Mouse (Mus musculus): ENCODE measurements at regions not wholly inside any gene's neighbourhood (a gene's known extent, or its start where the extent isn't known, plus 50 kb on each side); places are given as distances from the start of the nearest gene placed in this dataset.

DNA sequence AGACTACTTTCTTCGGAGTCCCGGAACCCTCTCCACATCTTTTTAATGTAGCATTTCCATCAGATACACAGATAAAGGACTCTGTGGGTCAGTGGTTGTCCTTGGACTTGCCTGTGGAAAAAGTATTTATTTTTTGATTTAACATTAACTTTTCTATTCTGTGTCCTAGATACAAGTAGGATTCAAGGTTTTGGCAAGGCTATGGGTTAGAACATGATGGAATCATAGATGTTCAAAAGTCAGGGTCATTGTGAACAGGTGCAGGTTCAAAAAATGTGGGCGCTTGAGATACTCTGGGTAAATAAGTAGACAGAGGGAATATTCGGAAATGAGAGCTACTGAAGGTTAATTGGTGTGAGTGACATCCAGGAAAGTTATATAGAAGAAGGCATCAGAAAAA is 347.7 kb downstream of the Cypt12 start:
- H3K9me3 ChIP-seq (ENCODE audit: control insufficient read depth, low read length) = no peaks in the 10 kb centered on the region
- no peaks in the 10 kb centered on the region for H3K27me3 ChIP-seq (replicated peaks; ENCODE audit: control insufficient read depth, insufficient read depth, low read length)
- H3K4me1 ChIP-seq (replicated peaks; ENCODE audit: control insufficient read depth, insufficient read depth, low read length) = no peaks in the 10 kb centered on the region
- no peaks in the 10 kb centered on the region for H3K36me3 ChIP-seq (ENCODE audit: control insufficient read depth, insufficient read depth, low read length)
- ATAC-seq (replicated peaks; ENCODE audit: low FRiP score, low TSS enrichment, low read depth) (no peak), DNase-seq (ENCODE audit: low spot score) (no peak)
- no peak overlapping the region for H3K4me3 ChIP-seq (ENCODE audit: low read depth, low read length)
- no peak overlapping the region for H3K27ac ChIP-seq (ENCODE audit: low read depth)
- no peak overlapping the region for H3K9ac ChIP-seq (ENCODE audit: low read length)
- WGBS = 90% methylated on average over 4 of the region's 4 CpGs
- H3K4me2 ChIP-seq (ENCODE audit: low read length) = no peak overlapping the region

DNA sequence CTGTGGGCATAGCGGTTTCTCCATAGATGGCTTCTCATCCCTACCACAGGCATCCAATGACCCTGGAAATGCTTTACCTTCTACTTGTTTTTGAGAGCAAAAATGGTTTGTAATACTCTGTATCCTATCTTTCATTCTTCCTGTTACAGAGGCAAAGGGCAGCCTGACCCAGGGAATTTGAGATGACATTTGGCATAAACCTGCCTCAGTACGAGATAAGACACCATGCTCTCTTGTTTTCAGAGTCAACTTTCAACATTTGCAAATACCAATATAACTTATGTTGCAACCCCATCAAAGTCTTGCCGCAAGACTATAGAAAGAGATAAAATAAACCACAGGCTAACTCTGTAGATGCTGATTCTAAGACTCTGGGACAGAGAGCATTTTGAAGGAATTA is 350.5 kb downstream of the Cypt12 start:
- 81% methylated on average over 3 of the region's 3 CpGs for WGBS
- DNase-seq (ENCODE audit: low spot score) = no peak
- H3K27ac ChIP-seq (ENCODE audit: low read depth) = no peak overlapping the region
- no peak for ATAC-seq (replicated peaks; ENCODE audit: low FRiP score, low TSS enrichment, low read depth)
- no peak overlapping the region for H3K9ac ChIP-seq (ENCODE audit: low read length)
- no peaks in the 10 kb centered on the region for H3K4me1 ChIP-seq (replicated peaks; ENCODE audit: control insufficient read depth, insufficient read depth, low read length)
- no peaks in the 10 kb centered on the region for H3K36me3 ChIP-seq (ENCODE audit: control insufficient read depth, insufficient read depth, low read length)
- no peaks in the 10 kb centered on the region for H3K9me3 ChIP-seq (ENCODE audit: control insufficient read depth, low read length)
- H3K4me2 ChIP-seq (ENCODE audit: low read length) = no peak overlapping the region
- no peaks in the 10 kb centered on the region for H3K27me3 ChIP-seq (replicated peaks; ENCODE audit: control insufficient read depth, insufficient read depth, low read length)
- no peak overlapping the region for H3K4me3 ChIP-seq (ENCODE audit: low read depth, low read length)

DNA sequence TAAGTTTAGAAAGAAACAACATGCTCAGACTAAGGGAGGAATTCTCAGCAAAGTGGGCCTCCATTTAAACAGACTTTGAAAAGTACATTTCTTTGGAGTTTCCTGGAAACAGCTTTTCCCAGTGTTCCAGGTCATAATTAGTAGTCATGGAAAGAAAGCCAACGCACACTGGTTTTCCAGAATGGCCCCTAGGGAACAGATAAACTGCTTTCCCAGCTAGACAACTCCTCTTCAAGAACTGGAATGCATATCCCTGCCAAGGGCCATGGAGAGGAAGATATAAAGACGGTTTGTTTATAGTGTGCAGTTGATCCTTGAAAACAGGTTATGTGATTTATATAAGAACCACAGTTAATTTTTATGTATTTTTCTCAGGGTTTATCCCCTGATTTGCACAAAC is 351.3 kb downstream of the Cypt12 start:
- 35% methylated on average over 2 of the region's 2 CpGs for WGBS
- Histone ChIP-seq H3K36me3 (ENCODE audit: control insufficient read depth, insufficient read depth, low read length) (no peaks in the 10 kb centered on the region), H3K4me2 (ENCODE audit: low read length) (no peak overlapping the region), H3K4me1 (replicated peaks; ENCODE audit: control insufficient read depth, insufficient read depth, low read length) (no peaks in the 10 kb centered on the region), H3K9ac (ENCODE audit: low read length) (no peak overlapping the region), H3K9me3 (ENCODE audit: control insufficient read depth, low read length) (no peaks in the 10 kb centered on the region), H3K27ac (ENCODE audit: low read depth) (no peak overlapping the region), H3K4me3 (ENCODE audit: low read depth, low read length) (no peak overlapping the region), H3K27me3 (replicated peaks; ENCODE audit: control insufficient read depth, insufficient read depth, low read length) (no peaks in the 10 kb centered on the region)
- no peak for ATAC-seq (replicated peaks; ENCODE audit: low FRiP score, low TSS enrichment, low read depth)
- DNase-seq (ENCODE audit: low spot score) = no peak

DNA sequence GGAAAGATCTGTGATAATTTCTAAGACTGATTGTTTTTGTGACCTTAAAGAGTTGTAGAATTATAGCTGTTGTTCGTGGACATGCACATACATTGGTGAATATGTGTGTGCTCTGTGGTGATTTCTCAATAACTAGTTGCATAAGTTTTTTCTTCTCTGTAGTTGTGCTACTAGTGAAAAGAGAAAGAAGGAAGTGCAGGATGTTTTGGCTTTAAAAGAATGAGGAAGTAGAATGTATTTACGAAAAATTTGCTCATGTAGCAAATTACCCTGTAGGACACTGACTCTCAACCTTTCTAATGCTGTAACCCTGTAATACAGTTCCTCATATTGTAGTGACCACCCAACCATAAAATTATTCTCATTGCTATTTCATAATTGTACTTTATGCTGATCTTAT is 371.2 kb downstream of the Cypt12 start:
- Histone ChIP-seq H3K9ac (ENCODE audit: low read length) (no peak overlapping the region), H3K4me2 (ENCODE audit: low read length) (no peak overlapping the region), H3K27ac (ENCODE audit: low read depth) (no peak overlapping the region), H3K4me1 (replicated peaks; ENCODE audit: control insufficient read depth, insufficient read depth, low read length) (no peaks in the 10 kb centered on the region), H3K36me3 (ENCODE audit: control insufficient read depth, insufficient read depth, low read length) (no peaks in the 10 kb centered on the region), H3K9me3 (ENCODE audit: control insufficient read depth, low read length) (no peaks in the 10 kb centered on the region), H3K27me3 (replicated peaks; ENCODE audit: control insufficient read depth, insufficient read depth, low read length) (no peaks in the 10 kb centered on the region), H3K4me3 (ENCODE audit: low read depth, low read length) (no peak overlapping the region)
- WGBS = 82% methylated on average over 2 of the region's 2 CpGs
- no peak for ATAC-seq (replicated peaks; ENCODE audit: low FRiP score, low TSS enrichment, low read depth)
- DNase-seq (ENCODE audit: low spot score) = no peak

DNA sequence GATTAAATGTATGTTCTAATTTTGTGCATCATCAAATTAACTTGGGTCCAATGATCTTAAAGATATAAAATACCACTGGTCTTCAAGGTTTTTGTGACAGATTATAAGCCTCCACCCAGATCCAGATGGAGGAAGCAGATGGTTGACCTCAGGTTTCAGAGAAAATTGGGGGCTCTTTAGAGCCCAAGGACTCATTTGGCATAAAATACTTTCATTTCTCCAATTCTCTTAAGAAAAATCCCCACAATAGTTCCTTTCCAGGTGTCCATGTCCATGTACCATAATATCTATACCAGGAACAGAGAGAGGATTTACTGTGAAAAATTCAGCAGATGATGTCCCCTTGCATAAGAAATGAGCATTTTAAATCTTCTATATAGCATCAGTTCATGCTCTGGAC is 385.0 kb downstream of the Cypt12 start:
- ATAC-seq (replicated peaks; ENCODE audit: low FRiP score, low TSS enrichment, low read depth) = no peak
- H3K9me3 ChIP-seq (ENCODE audit: control insufficient read depth, low read length) = no peaks in the 10 kb centered on the region
- no peak for DNase-seq (ENCODE audit: low spot score)
- H3K4me3 ChIP-seq (ENCODE audit: low read depth, low read length) = no peak overlapping the region
- no peaks in the 10 kb centered on the region for H3K36me3 ChIP-seq (ENCODE audit: control insufficient read depth, insufficient read depth, low read length)
- no peak overlapping the region for H3K4me2 ChIP-seq (ENCODE audit: low read length)
- no peak overlapping the region for H3K9ac ChIP-seq (ENCODE audit: low read length)
- H3K4me1 ChIP-seq (replicated peaks; ENCODE audit: control insufficient read depth, insufficient read depth, low read length) = no peaks in the 10 kb centered on the region
- H3K27me3 ChIP-seq (replicated peaks; ENCODE audit: control insufficient read depth, insufficient read depth, low read length) = no peaks in the 10 kb centered on the region
- H3K27ac ChIP-seq (ENCODE audit: low read depth) = no peak overlapping the region

DNA sequence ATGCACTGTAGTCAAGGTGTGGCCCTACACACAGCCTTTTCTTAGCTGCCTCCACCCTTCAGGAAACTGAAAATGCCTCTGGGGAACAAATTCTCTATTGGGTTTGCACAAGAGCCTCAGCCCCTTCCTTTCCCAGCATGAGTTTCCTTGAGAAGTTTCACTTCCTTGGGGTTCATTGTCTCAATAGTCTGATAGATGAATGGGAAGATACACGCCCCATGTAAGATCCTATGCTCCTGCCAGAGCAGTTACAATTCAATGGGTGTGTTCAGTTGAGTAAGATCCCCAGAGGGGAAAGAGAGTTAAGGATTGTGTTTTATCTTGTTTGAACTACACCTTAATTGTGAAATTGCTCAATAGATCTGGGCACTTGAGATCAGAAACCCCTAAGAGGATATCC is 391.0 kb downstream of the Cypt12 start:
- Histone ChIP-seq H3K4me1 (replicated peaks; ENCODE audit: control insufficient read depth, insufficient read depth, low read length) (no peaks in the 10 kb centered on the region), H3K27ac (ENCODE audit: low read depth) (no peak overlapping the region), H3K4me3 (ENCODE audit: low read depth, low read length) (no peak overlapping the region), H3K9ac (ENCODE audit: low read length) (no peak overlapping the region), H3K36me3 (ENCODE audit: control insufficient read depth, insufficient read depth, low read length) (no peaks in the 10 kb centered on the region), H3K27me3 (replicated peaks; ENCODE audit: control insufficient read depth, insufficient read depth, low read length) (no peaks in the 10 kb centered on the region), H3K4me2 (ENCODE audit: low read length) (no peak overlapping the region), H3K9me3 (ENCODE audit: control insufficient read depth, low read length) (no peaks in the 10 kb centered on the region)
- no peak for ATAC-seq (replicated peaks; ENCODE audit: low FRiP score, low TSS enrichment, low read depth)
- DNase-seq (ENCODE audit: low spot score) = no peak
- 71% methylated on average over 1 of the region's 1 CpGs for WGBS

DNA sequence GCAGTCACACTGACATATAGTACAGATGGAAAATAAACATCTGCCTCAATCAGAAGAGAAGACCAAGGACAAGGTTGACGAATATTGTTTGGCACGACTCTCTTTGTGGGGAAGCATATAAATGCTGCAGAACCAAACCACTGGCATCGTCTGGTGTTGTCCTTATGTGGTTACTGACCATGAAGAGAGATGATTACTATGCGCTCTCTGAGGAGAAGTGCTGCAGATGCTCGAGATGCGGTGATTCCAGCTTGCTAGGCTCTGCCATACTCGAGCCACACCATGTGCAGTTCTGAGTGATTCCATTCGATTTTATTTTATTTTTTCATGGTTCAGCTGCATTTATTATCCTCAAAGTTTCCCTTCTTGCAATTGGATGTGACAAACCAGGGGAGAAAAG is 393.5 kb downstream of the Cypt12 start:
- H3K4me3 ChIP-seq (ENCODE audit: low read depth, low read length) = no peak overlapping the region
- H3K27me3 ChIP-seq (replicated peaks; ENCODE audit: control insufficient read depth, insufficient read depth, low read length) = no peaks in the 10 kb centered on the region
- no peak for ATAC-seq (replicated peaks; ENCODE audit: low FRiP score, low TSS enrichment, low read depth)
- no peak overlapping the region for H3K4me2 ChIP-seq (ENCODE audit: low read length)
- no peaks in the 10 kb centered on the region for H3K9me3 ChIP-seq (ENCODE audit: control insufficient read depth, low read length)
- no peak for DNase-seq (ENCODE audit: low spot score)
- no peaks in the 10 kb centered on the region for H3K4me1 ChIP-seq (replicated peaks; ENCODE audit: control insufficient read depth, insufficient read depth, low read length)
- H3K27ac ChIP-seq (ENCODE audit: low read depth) = no peak overlapping the region
- no peak overlapping the region for H3K9ac ChIP-seq (ENCODE audit: low read length)
- WGBS = 74% methylated on average over 8 of the region's 8 CpGs
- no peaks in the 10 kb centered on the region for H3K36me3 ChIP-seq (ENCODE audit: control insufficient read depth, insufficient read depth, low read length)

DNA sequence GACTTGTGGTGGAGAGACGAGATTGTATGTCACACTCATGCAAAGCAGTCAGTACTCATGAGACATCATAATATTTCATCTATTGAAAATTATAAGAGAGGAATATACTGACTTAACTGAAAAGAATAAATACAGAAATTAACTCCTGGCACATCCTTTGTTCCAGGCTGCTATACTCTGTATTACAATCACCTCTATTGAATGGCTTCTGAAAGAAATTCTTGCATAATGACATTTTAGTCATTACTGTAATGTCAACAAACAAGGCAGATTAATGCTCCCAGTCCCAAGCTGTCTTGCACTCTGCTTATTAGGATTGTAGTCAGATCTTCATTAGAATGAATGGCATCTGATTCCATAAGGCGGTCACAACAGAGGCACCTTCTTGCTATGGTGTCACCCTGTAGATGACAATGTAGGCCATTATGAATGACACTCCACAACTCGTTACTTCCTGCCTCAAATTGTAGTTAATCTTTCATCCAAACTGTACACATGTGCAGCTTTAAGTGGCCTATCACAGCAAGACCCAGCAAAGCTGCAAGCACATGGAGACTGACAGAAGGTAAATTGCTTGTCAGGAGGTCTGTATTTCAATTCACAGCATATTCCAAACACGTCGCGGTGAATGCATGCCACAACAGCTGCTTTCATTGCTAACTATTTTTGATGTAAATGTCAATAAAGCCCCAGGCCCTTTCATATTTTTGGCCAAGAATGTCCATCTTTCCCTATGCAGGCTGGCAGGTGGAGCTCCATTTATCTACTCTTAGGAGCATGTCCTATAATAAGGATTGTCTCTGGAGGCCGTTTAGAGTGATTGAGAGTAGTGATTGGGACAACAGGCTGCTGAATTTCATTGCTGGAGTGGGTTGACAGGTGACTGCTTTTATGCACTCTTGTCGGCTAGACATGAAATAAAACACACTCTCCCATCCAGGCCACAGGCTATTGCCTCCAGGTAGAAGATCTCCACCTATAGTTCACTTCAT is 430.1 kb downstream of the Cypt12 start:
- Histone ChIP-seq H3K4me2 (ENCODE audit: low read length) (no peak overlapping the region), H3K27me3 (replicated peaks; ENCODE audit: control insufficient read depth, insufficient read depth, low read length) (no peaks in the 10 kb centered on the region), H3K36me3 (ENCODE audit: control insufficient read depth, insufficient read depth, low read length) (no peaks in the 10 kb centered on the region), H3K27ac (ENCODE audit: low read depth) (no peak overlapping the region), H3K4me1 (replicated peaks; ENCODE audit: control insufficient read depth, insufficient read depth, low read length) (no peaks in the 10 kb centered on the region), H3K9me3 (ENCODE audit: control insufficient read depth, low read length) (no peaks in the 10 kb centered on the region), H3K9ac (ENCODE audit: low read length) (no peak overlapping the region), H3K4me3 (ENCODE audit: low read depth, low read length) (no peak overlapping the region)
- 72% methylated on average over 8 of the region's 8 CpGs for WGBS
- DNase-seq (ENCODE audit: low spot score) (no peak), ATAC-seq (replicated peaks; ENCODE audit: low FRiP score, low TSS enrichment, low read depth) (no peak)
